Mouse (Mus musculus) layer of hippocampus, postnatal 14 days (tissue): ENCODE measurements around the gene Slc6a4. TPM values are rescaled to one million over a fixed set of nuclear protein-coding genes. Genes with fewer than 3 reads are reported as not detected.
A peak's percentile ranks its signal among the peaks of the same experiment; 100 is the strongest.

ENCODE experiments used
- DNase-seq, 2 experiments: peaks; one replicate each; pipeline ENCODE4 v3.0.0; 2021 to 2022; ENCODE audit warnings: low spot score in 2 of 2, mixed read lengths in 1 of 2
- long read RNA-seq, 2 experiments: library from polyadenylated mRNA; stranded (forward); transcript quantifications; one replicate each; pipeline ENCODE4 v2.0.0; 2021
- total RNA-seq, 2 experiments: library from RNA; stranded (reverse); gene quantifications; 2 replicates each; pipeline ENCODE4 v1.2.3; 2021

The Slc6a4 gene
- under 1 TPM in 1 of 2 experiments, not detected in 1; 0.37 TPM for total RNA-seq
- long read RNA-seq, experiment 1, partial matches to known transcripts: 0 of 2 reads
- long read RNA-seq, experiment 1, other reads (novel, unspliced or antisense): 0 of 2 reads
- long read RNA-seq, experiment 2: 0 reads

GRCm38 (mm10) chr11:76997916-76998704 lies at the start of gene Slc6a4:
TSS of gene Slc6a4 (plus strand) at chr11:76998603.
- DNase-seq: no peak

- peak in 1 of 2 experiments; percentile 36 for DNase-seq
Measured at GRCm38 (mm10) chr11:76953536-76953935, 44.9 kb upstream of the Slc6a4 start.

GRCm38 (mm10) chr11:76965703-76966102 lies 32.7 kb upstream of the Slc6a4 start:
- DNase-seq: no peak

GRCm38 (mm10) chr11:76970328-76970727 lies 28.1 kb upstream of the Slc6a4 start:
- no peak for DNase-seq

- DNase-seq: no peak
Measured at GRCm38 (mm10) chr11:76974680-76975319, 23.6 kb upstream of the Slc6a4 start.

- DNase-seq: no peak
Measured at GRCm38 (mm10) chr11:76981570-76982141, 16.7 kb upstream of the Slc6a4 start.

GRCm38 (mm10) chr11:76982415-76982814 lies 16.0 kb upstream of the Slc6a4 start:
- no peak for DNase-seq

- no peak for DNase-seq
Measured at GRCm38 (mm10) chr11:76983641-76984040, 14.8 kb upstream of the Slc6a4 start.

- no peak for DNase-seq
Measured at GRCm38 (mm10) chr11:76984173-76984572, 14.2 kb upstream of the Slc6a4 start.

GRCm38 (mm10) chr11:76990839-76991238 lies 7.6 kb upstream of the Slc6a4 start:
- DNase-seq: no peak

- DNase-seq: no peak
Measured at GRCm38 (mm10) chr11:76992886-76993285, 5.5 kb upstream of the Slc6a4 start.

GRCm38 (mm10) chr11:76995966-76996672 lies 2.3 kb upstream of the Slc6a4 start:
- peak in 1 of 2 experiments; percentile 26 for DNase-seq

GRCm38 (mm10) chr11:76997305-76997704 lies 1.1 kb upstream of the Slc6a4 start:
- peak; percentile 36 to 40 for DNase-seq

- DNase-seq: peak in 1 of 2 experiments; percentile 15
Measured at GRCm38 (mm10) chr11:76998705-76999226, 363 bp downstream of the Slc6a4 start.

GRCm38 (mm10) chr11:77000741-77001140 lies 2.3 kb downstream of the Slc6a4 start:
- DNase-seq: no peak

- no peak for DNase-seq
Measured at GRCm38 (mm10) chr11:77002361-77002760, 4.0 kb downstream of the Slc6a4 start.

GRCm38 (mm10) chr11:77005881-77006280 lies 7.5 kb downstream of the Slc6a4 start:
- DNase-seq: no peak

GRCm38 (mm10) chr11:77006616-77007015 lies 8.2 kb downstream of the Slc6a4 start:
- DNase-seq: no peak

GRCm38 (mm10) chr11:77009069-77010025 lies 10.9 kb downstream of the Slc6a4 start:
- DNase-seq: no peak
